Mouse (Mus musculus): ENCODE results near the gene Thap7.
"Not testable (repeated sequence)": the region's sequence is repeated elsewhere in the genome, so short reads cannot be mapped to it uniquely, and the experiment has no call there.

The Thap7 gene

GRCm38 (mm10) chr16:17530640-17531288 lies at the start of gene Thap7:
Gene Thap7 (minus strand): TSS chr16:17531136.
- no peak for DNase-seq (ENCODE audit: extremely low read depth, low read depth, low spot score)

- no peak for DNase-seq (ENCODE audit: extremely low read depth, low read depth, low spot score)
These were observed 45.9 kb upstream of the Thap7 start for GRCm38 (mm10) chr16:17576825-17577215.

GRCm38 (mm10) chr16:17575870-17576824 lies 45.2 kb upstream of the Thap7 start:
- DNase-seq (ENCODE audit: extremely low read depth, low read depth, low spot score): peak; percentile 52

- DNase-seq (ENCODE audit: extremely low read depth, low read depth, low spot score): no peak
These were observed 35.2 kb upstream of the Thap7 start for GRCm38 (mm10) chr16:17566186-17566585.

GRCm38 (mm10) chr16:17564771-17565170 lies 33.8 kb upstream of the Thap7 start:
- no peak for DNase-seq (ENCODE audit: extremely low read depth, low read depth, low spot score)

DNA sequence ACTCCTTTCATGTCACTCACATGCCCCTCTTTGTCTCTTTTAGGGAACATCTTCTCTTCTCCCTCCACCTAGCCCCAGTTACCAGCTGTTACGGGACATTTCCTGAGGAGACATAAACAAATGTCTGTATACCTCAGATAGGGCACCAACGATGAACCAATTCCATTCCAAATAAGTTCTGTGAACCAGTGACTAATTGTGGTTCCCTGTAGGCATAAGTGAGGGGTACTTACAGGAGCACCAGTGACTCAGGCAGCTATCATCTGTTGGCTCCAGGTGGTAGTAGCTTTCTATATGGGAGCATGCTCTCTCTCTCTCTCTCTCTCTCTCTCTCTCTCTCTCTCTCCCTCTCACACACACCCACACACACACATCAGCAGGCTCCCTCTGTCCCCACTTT lies 33.3 kb upstream of the Thap7 start:
- no peak for DNase-seq (ENCODE audit: extremely low read depth, low read depth, low spot score)

DNA sequence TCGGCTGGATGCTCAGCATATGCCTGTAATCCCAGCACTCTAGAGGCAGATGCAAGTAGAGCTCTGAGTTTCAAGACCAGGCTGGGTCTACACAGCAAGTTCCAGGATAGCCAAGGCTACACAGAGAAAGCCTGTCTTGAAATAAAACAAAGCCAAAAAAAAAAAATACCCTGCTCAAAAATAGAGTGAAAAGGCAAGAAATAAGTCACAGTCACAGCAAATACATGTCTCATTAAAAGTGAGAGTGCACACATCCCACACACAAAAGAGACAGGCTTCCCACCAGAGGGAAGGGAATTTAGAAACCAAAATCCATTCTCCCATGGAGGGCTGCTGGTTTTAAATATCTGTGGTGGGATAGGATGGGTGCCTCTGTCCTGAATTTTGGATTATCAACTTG lies 32.6 kb upstream of the Thap7 start:
- no peak for DNase-seq (ENCODE audit: extremely low read depth, low read depth, low spot score)

DNA sequence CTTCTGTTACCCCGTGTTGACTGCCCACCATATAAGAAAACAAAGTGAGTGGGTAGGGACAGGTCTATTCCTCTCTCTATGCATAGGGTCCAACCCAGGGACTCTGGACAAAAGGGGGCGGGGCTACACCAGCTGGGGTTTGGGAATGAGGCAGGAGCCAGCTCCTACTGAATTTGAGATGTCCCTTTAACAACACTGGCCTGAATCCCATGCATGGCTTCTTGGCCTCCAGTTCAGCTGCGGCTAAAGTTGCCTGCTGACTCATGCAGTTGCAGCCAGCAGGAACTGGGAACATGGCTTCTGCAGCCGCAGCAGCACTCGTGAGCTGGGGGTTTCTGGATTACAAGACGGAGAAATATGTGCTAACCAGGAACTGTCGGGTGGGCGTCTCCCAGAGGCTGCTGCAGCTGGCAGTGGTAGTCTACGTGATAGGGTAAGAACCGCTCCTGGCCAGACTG lies 30.8 kb upstream of the Thap7 start, which contains the start of gene P2rx6:
TSS of gene P2rx6 (plus strand) at position 135 of the 458 bp plus-strand sequence.
- no peak for DNase-seq (ENCODE audit: extremely low read depth, low read depth, low spot score)

GRCm38 (mm10) chr16:17561128-17561750 lies 30.3 kb upstream of the Thap7 start, which contains the start of gene Lrrc74b:
Gene Lrrc74b (minus strand): TSS chr16:17561247.
- DNase-seq (ENCODE audit: extremely low read depth, low read depth, low spot score): no peak

- DNase-seq (ENCODE audit: extremely low read depth, low read depth, low spot score): no peak
These were observed 28.6 kb upstream of the Thap7 start for GRCm38 (mm10) chr16:17559396-17560027.

DNA sequence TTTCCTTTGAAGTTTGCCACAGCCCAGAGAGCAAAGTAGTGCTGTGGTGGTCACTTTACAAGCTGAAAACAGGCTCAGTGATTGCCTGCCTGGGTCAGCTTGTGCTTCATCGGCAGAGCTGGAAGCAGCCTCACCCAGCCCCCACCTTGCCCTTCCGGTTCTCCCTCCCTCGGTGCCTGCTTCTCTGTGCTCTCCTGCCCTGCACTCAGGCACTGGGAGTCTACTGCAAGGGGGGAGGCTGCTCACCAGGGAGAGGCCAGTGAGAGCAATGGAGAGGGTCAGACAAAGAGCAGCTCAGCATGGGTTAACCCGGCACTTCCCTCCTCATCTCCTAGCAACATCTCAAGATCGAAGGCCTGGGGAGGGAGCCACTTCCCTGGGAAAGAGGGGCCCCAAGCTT lies 27.9 kb upstream of the Thap7 start:
- no peak for DNase-seq (ENCODE audit: extremely low read depth, low read depth, low spot score)

- no peak for DNase-seq (ENCODE audit: extremely low read depth, low read depth, low spot score)
These were observed 27.1 kb upstream of the Thap7 start for GRCm38 (mm10) chr16:17557947-17558480.

- DNase-seq (ENCODE audit: extremely low read depth, low read depth, low spot score): no peak
These were observed 26.0 kb upstream of the Thap7 start for GRCm38 (mm10) chr16:17556907-17557306.

GRCm38 (mm10) chr16:17556180-17556579 lies 25.2 kb upstream of the Thap7 start:
- DNase-seq (ENCODE audit: extremely low read depth, low read depth, low spot score): no peak

DNA sequence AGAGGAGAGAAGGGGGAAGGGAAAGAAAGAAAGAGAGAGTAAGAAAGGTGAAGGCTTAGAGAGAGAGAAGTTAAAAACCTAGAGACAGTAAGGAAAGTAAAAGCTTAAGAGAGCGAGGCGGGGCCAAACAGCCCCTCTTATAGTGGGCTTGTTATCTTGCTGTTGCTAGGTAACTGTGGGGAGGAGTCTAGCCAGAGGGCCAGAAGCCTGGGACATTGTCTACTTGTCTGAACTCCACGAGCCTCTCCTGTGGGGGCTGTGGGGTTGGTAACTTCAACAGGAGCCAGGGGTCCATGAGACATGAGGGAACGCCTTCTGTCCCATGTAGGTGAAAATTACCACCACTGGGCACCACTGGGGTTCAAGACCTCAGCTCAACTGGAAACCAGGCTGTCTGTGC lies 23.8 kb upstream of the Thap7 start:
- not testable (repeated sequence) for DNase-seq (ENCODE audit: extremely low read depth, low read depth, low spot score)

DNA sequence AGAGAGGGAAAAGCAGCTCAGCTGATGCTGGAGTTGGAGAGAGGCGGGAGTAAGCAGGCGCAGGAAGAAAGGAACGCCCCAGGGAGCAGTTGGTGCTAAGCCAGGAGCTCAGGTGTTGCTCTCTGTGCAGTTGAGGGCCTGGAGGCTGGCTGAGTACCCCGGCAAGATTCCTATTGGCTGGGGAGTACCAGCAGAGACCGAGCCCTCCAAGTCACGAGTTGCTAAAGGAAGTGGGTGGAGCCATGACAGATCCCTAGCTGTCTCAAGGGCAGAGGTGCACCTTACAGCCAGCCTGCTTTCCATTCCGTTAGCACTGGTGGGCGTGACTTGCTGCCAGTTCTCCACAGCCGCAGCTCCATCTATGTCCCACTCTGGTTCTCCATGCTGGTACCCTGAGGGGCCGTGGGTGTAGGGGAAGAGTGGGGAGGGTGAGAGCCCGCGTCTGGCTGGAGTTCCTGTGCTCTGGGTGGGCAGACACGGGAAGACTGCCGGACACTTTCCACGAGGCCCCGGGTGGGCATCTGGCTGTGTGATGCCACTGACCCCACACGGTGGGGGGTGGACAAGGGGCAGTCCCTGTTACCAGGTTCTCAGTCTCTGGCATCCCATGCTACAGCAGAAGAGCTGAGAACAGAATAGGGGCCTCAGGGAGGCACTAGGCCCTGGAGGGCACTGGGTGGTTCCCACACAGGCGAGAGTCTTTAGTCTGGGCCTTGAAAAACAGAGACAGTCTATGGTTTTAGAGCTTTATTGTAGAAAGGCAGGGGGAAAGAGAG lies 23.2 kb upstream of the Thap7 start:
- no peak for DNase-seq (ENCODE audit: extremely low read depth, low read depth, low spot score)

- DNase-seq (ENCODE audit: extremely low read depth, low read depth, low spot score): no peak
These were observed 21.9 kb upstream of the Thap7 start for GRCm38 (mm10) chr16:17552837-17553236.

DNA sequence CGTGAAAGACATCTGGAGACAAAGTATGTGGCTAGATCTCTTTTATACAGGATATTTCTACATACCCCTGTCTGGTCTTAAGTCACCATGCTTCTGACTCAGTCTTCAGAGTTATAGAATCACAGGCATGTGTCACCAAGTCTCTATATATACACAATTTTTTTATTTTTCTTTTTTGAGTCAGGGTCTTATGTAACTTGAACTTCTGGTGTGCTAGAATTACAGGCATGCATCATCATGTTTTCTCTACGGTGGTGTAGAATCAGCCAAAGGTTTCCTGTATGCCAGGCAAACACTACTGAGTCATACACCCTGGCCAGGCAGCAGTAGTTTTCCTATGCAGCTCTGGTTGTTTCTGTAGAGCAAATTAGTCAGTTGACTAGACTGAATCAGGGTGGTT lies 11.7 kb upstream of the Thap7 start:
- no peak for DNase-seq (ENCODE audit: extremely low read depth, low read depth, low spot score)

DNA sequence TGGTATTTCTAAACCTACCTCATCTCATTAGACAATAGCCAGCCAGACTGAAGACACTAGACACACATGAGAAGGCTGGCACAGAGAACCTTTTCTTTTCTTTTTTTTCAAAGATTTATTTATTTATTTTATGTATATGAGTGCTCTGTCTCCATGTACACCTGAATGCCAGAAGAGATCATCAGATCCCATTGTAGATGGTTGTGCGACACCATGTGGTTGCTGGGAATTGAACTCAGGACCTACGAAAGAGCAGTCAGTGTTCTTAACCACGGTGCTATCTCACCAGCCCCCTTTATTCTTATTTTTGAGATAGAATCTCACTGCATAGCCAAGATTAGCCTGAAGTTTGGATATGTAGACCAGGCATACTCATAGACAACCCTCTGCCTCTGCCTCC lies 5.6 kb upstream of the Thap7 start:
- DNase-seq (ENCODE audit: extremely low read depth, low read depth, low spot score): no peak

All from fat pad, adult 2 months (tissue).